Mouse (Mus musculus): ENCODE results near the gene Tbc1d2b. TPM values are rescaled to one million over a fixed set of nuclear protein-coding genes. Genes with fewer than 3 reads are reported as not detected.

Tbc1d2b gene
- polyA plus RNA-seq, 1 experiment from 2014 or later: 7.7 TPM

- peak overlapping the region; percentile 29; the same call in 1 of the 2 replicates for H3K27ac ChIP-seq (replicated peaks)
Measured at GRCm38 (mm10) chr9:90265322-90266039, 5.1 kb downstream of the Tbc1d2b start.

GRCm38 (mm10) chr9:90263340-90263679 is 7.3 kb downstream of the Tbc1d2b start:
- WGBS (ENCODE audit: insufficient replicate concordance): 83% methylated on average over 4 of the region's 4 CpGs
- Histone ChIP-seq H3K27me3 (no peaks in the 10 kb centered on the region), H3K27ac (replicated peaks) (peak overlapping the region; percentile 82), H3K4me1 (replicated peaks) (peaks cover 98% of the 10 kb centered on the region), H3K36me3 (replicated peaks) (peaks cover 37% of the 10 kb centered on the region), H3K4me3 (replicated peaks) (no peak overlapping the region), H3K9me3 (replicated peaks) (no peaks in the 10 kb centered on the region), H3K4me2 (no peak overlapping the region), H3K9ac (no peak overlapping the region)
- ATAC-seq (ENCODE audit: insufficient read depth): no peak

More at GRCm38 (mm10) chr9:90265322-90266039, 5.1 kb downstream of the Tbc1d2b start:
- no peak overlapping the region for H3K4me2 ChIP-seq
- H3K27me3 ChIP-seq: no peaks in the 10 kb centered on the region
- no peaks in the 10 kb centered on the region for H3K9me3 ChIP-seq (replicated peaks)
- H3K4me1 ChIP-seq (replicated peaks): peaks cover 96% of the 10 kb centered on the region
- ATAC-seq (ENCODE audit: insufficient read depth): no peak
- H3K36me3 ChIP-seq (replicated peaks): peaks cover 30% of the 10 kb centered on the region; the same call in 1 of the 2 replicates
- no peak overlapping the region for H3K4me3 ChIP-seq (replicated peaks)
- no peak overlapping the region for H3K9ac ChIP-seq
- WGBS (ENCODE audit: insufficient replicate concordance): 66% methylated on average over 5 of the region's 5 CpGs

- H3K27me3 ChIP-seq: no peaks in the 10 kb centered on the region
- no peak for ATAC-seq (ENCODE audit: insufficient read depth)
- 64% methylated on average over 7 of the region's 7 CpGs for WGBS (ENCODE audit: insufficient replicate concordance)
- no peak overlapping the region for H3K9ac ChIP-seq
- peaks cover 37% of the 10 kb centered on the region for H3K36me3 ChIP-seq (replicated peaks)
- H3K4me1 ChIP-seq (replicated peaks): peaks cover 98% of the 10 kb centered on the region
- H3K27ac ChIP-seq (replicated peaks): peak overlapping the region; percentile 82
- no peak overlapping the region for H3K4me3 ChIP-seq (replicated peaks)
- H3K4me2 ChIP-seq: peak overlapping the region; percentile 62
- H3K9me3 ChIP-seq (replicated peaks): no peaks in the 10 kb centered on the region
Measured at GRCm38 (mm10) chr9:90262591-90263339, 7.8 kb downstream of the Tbc1d2b start.

- ATAC-seq (ENCODE audit: insufficient read depth): peak; percentile 72
- peaks cover 34% of the 10 kb centered on the region for H3K36me3 ChIP-seq (replicated peaks)
- H3K27me3 ChIP-seq: no peaks in the 10 kb centered on the region
- H3K4me2 ChIP-seq: peak overlapping the region; percentile 62
- WGBS (ENCODE audit: insufficient replicate concordance): 27% methylated on average over 3 of the region's 3 CpGs
- peak overlapping the region; percentile 85 for H3K27ac ChIP-seq (replicated peaks)
- 0 out of 2 replicates have a peak overlapping the region, but pooled peaks have one; percentile 2 for H3K9ac ChIP-seq
- peaks cover 98% of the 10 kb centered on the region for H3K4me1 ChIP-seq (replicated peaks)
- H3K9me3 ChIP-seq (replicated peaks): no peaks in the 10 kb centered on the region
- H3K4me3 ChIP-seq (replicated peaks): 0 out of 2 replicates have a peak overlapping the region, but pooled peaks have one; percentile 7
Measured at GRCm38 (mm10) chr9:90262063-90262462, 8.5 kb downstream of the Tbc1d2b start.

GRCm38 (mm10) chr9:90260600-90261375 is 9.8 kb downstream of the Tbc1d2b start:
- Histone ChIP-seq H3K4me1 (replicated peaks) (peaks cover 98% of the 10 kb centered on the region), H3K4me2 (peak overlapping the region; percentile 52)
- 51% methylated on average over 13 of the region's 13 CpGs for WGBS (ENCODE audit: insufficient replicate concordance)

GRCm38 (mm10) chr9:90260079-90260478 is 10.5 kb downstream of the Tbc1d2b start:
- peak overlapping the region; percentile 52 for H3K4me2 ChIP-seq
- ATAC-seq (ENCODE audit: insufficient read depth): no peak
- 38% methylated on average over 6 of the region's 6 CpGs for WGBS (ENCODE audit: insufficient replicate concordance)

More at GRCm38 (mm10) chr9:90260600-90261375, 9.8 kb downstream of the Tbc1d2b start:
- Histone ChIP-seq H3K36me3 (replicated peaks) (peaks cover 30% of the 10 kb centered on the region), H3K9me3 (replicated peaks) (no peaks in the 10 kb centered on the region), H3K27ac (replicated peaks) (peak overlapping the region; percentile 85), H3K9ac (peak overlapping the region; percentile 36; the same call in 1 of the 2 replicates), H3K27me3 (no peaks in the 10 kb centered on the region), H3K4me3 (replicated peaks) (no peak overlapping the region)
- ATAC-seq (ENCODE audit: insufficient read depth): peak; percentile 74

GRCm38 (mm10) chr9:90259400-90259950 is 11.1 kb downstream of the Tbc1d2b start:
- Histone ChIP-seq H3K27me3 (no peaks in the 10 kb centered on the region), H3K27ac (replicated peaks) (peak overlapping the region; percentile 85), H3K4me2 (no peak overlapping the region), H3K9ac (peak overlapping the region; percentile 36; the same call in 1 of the 2 replicates), H3K4me1 (replicated peaks) (peaks cover 91% of the 10 kb centered on the region), H3K36me3 (replicated peaks) (peaks cover 21% of the 10 kb centered on the region), H3K9me3 (replicated peaks) (no peaks in the 10 kb centered on the region), H3K4me3 (replicated peaks) (no peak overlapping the region)
- WGBS (ENCODE audit: insufficient replicate concordance): 64% methylated on average over 12 of the region's 12 CpGs
- no peak for ATAC-seq (ENCODE audit: insufficient read depth)

More at GRCm38 (mm10) chr9:90260079-90260478, 10.5 kb downstream of the Tbc1d2b start:
- no peaks in the 10 kb centered on the region for H3K27me3 ChIP-seq
- peak overlapping the region; percentile 85 for H3K27ac ChIP-seq (replicated peaks)
- no peak overlapping the region for H3K4me3 ChIP-seq (replicated peaks)
- no peaks in the 10 kb centered on the region for H3K9me3 ChIP-seq (replicated peaks)
- H3K4me1 ChIP-seq (replicated peaks): peaks cover 94% of the 10 kb centered on the region
- H3K9ac ChIP-seq: peak overlapping the region; percentile 36; the same call in 1 of the 2 replicates
- H3K36me3 ChIP-seq (replicated peaks): peaks cover 26% of the 10 kb centered on the region

- 0 out of 2 replicates have a peak overlapping the region, but pooled peaks have one; percentile 15 for H3K9ac ChIP-seq
- H3K27me3 ChIP-seq: no peaks in the 10 kb centered on the region
- H3K27ac ChIP-seq (replicated peaks): peak overlapping the region; percentile 85
- no peaks in the 10 kb centered on the region for H3K9me3 ChIP-seq (replicated peaks)
- H3K36me3 ChIP-seq (replicated peaks): peaks cover 22% of the 10 kb centered on the region
- 41% methylated on average over 13 of the region's 13 CpGs for WGBS (ENCODE audit: insufficient replicate concordance)
- H3K4me1 ChIP-seq (replicated peaks): peaks cover 86% of the 10 kb centered on the region
- H3K4me2 ChIP-seq: peak overlapping the region; percentile 29
- H3K4me3 ChIP-seq (replicated peaks): no peak overlapping the region
- 0 out of 2 replicates have a peak, but pooled peaks have one; percentile 10 for ATAC-seq (ENCODE audit: insufficient read depth)
Measured at GRCm38 (mm10) chr9:90257754-90258531, 12.7 kb downstream of the Tbc1d2b start.

GRCm38 (mm10) chr9:90257220-90257619 is 13.4 kb downstream of the Tbc1d2b start:
- WGBS (ENCODE audit: insufficient replicate concordance): 41% methylated on average over 7 of the region's 7 CpGs
- Histone ChIP-seq H3K27ac (replicated peaks) (peak overlapping the region; percentile 85), H3K36me3 (replicated peaks) (peaks cover 21% of the 10 kb centered on the region), H3K4me3 (replicated peaks) (no peak overlapping the region), H3K4me1 (replicated peaks) (peaks cover 86% of the 10 kb centered on the region), H3K4me2 (peak overlapping the region; percentile 29; the same call in 1 of the 2 replicates), H3K9ac (no peak overlapping the region), H3K27me3 (no peaks in the 10 kb centered on the region), H3K9me3 (replicated peaks) (no peaks in the 10 kb centered on the region)
- no peak for ATAC-seq (ENCODE audit: insufficient read depth)
